Mouse (Mus musculus): ENCODE measurements around the gene Adam29. TPM values are rescaled to one million over a fixed set of nuclear protein-coding genes. Genes with fewer than 3 reads are reported as not detected.
A peak's percentile ranks its signal among the peaks of the same experiment; 100 is the strongest.

Adam29 gene
- not detected in 2 replicates for polyA plus RNA-seq (2016; fragmentation: Nextera tagmentation; extraction: Ambion mirVana)

- WGBS = 74% methylated on average over 1 of the region's 1 CpGs
- Histone ChIP-seq H3K4me1 (no peaks in the 10 kb centered on the region), H3K27me3 (ENCODE audit: insufficient read depth, poor library complexity, severe bottlenecking) (no peaks in the 10 kb centered on the region), H3K4me3 (no peak within 1 kb of the TSS), H3K27ac (no peak within 1 kb of the TSS), H3K36me3 (no peaks in the 10 kb centered on the region), H3K9me3 (no peaks in the 10 kb centered on the region)
- no peak for DNase-seq (ENCODE audit: low spot score)
Measured at GRCm38 (mm10) chr8:55906848-55907247, at the start of gene Adam29. Adam29 (minus strand) TSS chr8:55906948.

- Histone ChIP-seq H3K27me3 (ENCODE audit: insufficient read depth, poor library complexity, severe bottlenecking) (no peaks in the 10 kb centered on the region), H3K4me3 (peak overlapping the region; percentile 43; the same call in 1 of the 2 replicates), H3K9me3 (no peaks in the 10 kb centered on the region), H3K27ac (no peak overlapping the region), H3K4me1 (peaks cover 5% of the 10 kb centered on the region; the same call in 1 of the 2 replicates), H3K36me3 (no peaks in the 10 kb centered on the region)
- DNase-seq (ENCODE audit: low spot score) = peak; percentile 75
- 1% methylated on average over 8 of the region's 8 CpGs for WGBS
Measured at GRCm38 (mm10) chr8:55940526-55940880, 33.8 kb upstream of the Adam29 start.

DNA sequence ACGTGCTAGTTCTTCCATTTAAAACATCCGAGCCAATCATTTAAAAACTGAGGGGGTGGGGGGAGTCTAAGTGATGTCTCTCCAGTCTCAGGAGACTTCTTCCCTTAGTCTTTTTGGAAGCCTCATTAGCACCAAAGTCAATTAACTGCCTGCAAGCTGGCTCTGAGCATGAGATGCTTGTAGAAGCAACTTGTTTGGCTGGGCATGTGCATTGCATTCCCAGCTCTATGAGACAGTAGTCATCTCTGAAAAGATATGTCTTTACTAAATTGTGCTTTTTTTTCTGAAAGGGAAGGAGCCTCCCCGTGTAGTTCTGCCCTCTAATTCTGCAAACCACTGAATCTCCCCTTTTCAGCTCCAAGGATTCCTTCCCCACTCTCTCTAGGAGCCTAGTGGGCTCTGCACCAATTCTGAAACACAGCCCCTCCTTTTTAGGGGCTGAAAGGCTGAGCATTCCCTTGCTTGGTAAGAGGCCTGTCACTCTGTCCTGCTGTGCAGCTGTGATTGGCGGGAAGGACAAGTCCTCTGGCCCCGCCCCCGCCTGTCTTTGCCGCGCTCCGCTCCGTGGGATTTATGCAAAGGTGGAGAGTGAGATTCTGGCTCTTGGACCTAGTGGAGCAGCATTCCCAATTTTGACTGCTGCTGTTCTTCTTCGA lies 33.2 kb upstream of the Adam29 start, which contains the start of gene Glra3:
Gene Glra3, plus strand, starts transcription at position 591 of the 656 bp plus-strand sequence.
- H3K36me3 ChIP-seq = no peaks in the 10 kb centered on the region
- H3K27me3 ChIP-seq (ENCODE audit: insufficient read depth, poor library complexity, severe bottlenecking) = no peaks in the 10 kb centered on the region
- DNase-seq (ENCODE audit: low spot score) = no peak
- WGBS = 16% methylated on average over 11 of the region's 11 CpGs
- no peak within 1 kb of the TSS for H3K27ac ChIP-seq
- H3K4me1 ChIP-seq = peaks cover 5% of the 10 kb centered on the region; the same call in 1 of the 2 replicates
- H3K9me3 ChIP-seq = no peaks in the 10 kb centered on the region
- peak within 1 kb of the TSS; percentile 43; the same call in 1 of the 2 replicates for H3K4me3 ChIP-seq

Other genes with a start within 250 kb of the Adam29 start
- not detected in 2 replicates for gene Glra3, start 33.5 kb upstream of the Adam29 start, polyA plus RNA-seq (2016; fragmentation: Nextera tagmentation; extraction: Ambion mirVana)

All from heart, embryonic 10.5 days (tissue).